Mouse (Mus musculus): Measurements from ENCODE around the gene Dip2b.

Dip2b gene

DNA sequence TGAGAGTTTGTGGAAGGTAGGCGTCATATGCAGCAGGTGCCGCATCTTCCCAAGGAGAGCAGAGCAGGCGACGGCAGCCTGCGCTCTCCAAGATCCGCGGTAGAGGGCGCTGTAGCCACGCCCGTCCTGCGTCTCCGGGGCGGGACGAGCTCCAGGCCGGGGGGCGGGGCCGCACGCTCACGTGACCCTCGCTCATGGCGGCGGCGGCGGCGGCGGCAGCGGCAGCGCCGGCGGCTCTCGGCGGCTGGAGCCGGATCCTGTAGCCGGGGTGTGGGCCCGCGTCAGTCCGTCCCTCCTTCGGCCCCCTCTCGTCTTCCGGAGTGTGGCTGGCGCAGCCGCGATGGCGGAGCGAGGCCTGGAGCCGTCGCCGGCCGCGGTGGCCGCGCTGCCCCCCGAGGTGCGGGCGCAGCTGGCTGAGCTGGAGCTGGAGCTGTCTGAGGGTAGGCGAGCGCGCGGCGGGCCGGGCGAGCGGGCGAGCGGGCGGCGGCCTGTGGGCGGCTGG lies at the start of gene Dip2b:
TSS of gene Dip2b (plus strand) at position 195 of the 502 bp plus-strand sequence.
- peak; percentile 96 for DNase-seq (ENCODE audit: low read depth)

DNA sequence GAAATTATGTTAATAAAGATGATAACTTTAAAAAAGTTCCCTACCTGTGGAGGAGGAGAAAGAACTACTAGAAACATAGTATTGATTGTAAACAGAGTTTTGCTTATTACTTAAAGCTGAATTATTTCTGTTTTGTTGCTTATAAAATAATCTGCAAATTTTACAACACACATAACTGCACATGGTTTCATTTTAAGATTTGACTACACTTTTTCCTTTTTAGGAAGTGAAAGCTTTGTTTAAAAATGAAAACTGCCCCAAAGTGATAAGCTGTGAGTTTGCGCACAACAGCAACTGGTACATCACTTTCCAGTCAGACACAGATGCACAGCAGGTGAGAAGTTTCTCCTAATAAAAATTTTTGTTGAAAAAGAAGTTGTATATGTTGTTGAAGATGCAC lies 45.4 kb upstream of the Dip2b start:
- DNase-seq (ENCODE audit: low read depth): no peak

DNA sequence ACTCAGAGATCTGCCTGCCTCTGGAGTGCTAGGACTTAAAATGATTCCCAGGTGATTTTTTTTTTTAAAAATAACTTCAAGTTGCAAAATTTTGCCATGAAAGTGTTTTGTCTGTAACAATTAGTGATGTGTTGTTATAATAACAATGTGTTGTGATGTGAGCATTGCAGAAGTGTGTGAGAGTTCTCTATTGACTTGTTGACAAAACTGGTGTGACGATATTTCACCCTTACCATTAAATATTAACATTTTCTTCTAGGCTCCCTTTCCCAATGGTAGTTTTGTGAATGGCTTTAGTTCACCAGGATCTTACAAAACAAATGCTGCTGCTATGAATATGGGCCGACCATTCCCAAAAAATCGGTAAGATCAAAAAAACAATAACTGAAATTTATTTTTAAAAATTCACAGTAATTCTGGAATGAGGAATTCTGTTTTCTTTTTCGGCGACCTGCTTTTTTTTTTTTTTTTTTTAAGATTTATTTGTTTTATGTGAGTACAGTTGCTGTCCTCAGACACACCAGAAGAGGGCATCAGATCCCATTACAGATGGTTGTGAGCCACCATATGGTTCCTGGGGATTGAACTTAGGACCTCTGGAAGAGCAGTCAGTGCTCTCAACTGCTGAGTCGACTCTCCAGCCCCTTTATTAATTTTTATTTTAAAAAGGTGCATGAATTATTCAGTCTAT lies 41.2 kb upstream of the Dip2b start:
- DNase-seq (ENCODE audit: low read depth): no peak

DNA sequence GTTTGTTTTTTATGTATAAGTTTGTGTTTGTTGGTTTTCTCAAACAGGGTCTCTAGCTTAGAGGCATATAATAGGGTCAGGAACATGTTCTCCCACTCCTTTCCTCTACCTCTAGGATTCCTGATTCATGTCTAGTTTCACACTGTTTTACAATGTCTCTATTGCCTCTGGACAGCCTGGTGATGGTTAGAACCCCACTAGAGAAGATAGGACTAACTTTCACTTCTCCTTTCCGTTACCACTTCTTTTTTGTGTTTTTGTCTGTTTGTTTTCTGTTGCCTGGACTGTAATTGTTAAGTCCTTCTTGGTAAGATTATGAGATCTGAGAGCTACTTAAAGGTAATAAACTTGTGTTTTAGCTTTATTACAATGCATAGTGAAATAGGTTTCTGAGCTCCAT lies 39.1 kb upstream of the Dip2b start:
- DNase-seq (ENCODE audit: low read depth): no peak

DNA sequence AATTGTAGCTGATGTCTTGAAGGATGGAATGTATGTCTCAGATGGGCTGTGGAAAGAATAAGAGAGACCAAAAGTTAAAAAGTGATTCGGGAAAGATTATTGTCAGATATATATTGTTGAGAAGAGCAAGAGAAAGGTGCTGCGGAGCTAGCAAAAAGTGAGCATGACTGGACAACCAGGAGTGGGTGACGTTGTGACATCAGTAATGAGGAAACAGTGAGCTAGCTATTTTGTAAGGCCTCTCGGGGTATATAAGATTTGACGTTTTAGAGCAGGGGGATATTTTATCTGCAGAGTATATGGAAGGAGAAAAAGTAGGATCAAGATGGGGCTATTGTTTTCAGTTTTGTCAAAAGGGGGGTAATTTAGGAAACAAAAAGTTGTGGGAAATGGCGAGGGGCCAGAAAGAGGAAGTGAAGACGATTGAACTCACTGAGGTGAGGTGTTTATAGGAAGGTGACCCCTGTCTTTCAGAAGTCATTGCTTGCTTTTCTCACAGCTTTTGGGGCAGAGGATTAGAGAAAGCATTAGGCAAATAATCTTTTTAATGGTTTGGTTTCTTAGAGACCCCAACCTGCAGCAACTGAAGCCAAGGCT lies 33.7 kb upstream of the Dip2b start:
- no peak for DNase-seq (ENCODE audit: low read depth)

DNA sequence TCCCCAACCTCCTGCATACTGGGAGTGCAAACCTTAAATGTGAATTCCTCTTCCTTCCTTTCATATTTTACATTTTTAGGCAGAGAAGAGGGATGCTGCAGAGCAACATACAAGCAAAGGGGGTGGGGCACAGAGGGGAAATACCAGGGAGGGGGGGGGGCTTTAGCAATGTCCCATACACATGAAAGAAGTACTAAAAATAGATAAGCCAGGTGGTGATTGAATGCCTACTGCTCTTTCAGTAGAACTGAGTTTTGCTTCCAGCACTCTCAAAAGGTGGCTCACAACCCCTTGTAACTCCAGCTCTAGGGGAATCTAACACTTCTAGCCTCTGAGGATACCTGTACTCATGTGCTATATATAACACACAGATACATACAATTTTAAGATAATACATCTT lies 32.3 kb upstream of the Dip2b start:
- no peak for DNase-seq (ENCODE audit: low read depth)

DNA sequence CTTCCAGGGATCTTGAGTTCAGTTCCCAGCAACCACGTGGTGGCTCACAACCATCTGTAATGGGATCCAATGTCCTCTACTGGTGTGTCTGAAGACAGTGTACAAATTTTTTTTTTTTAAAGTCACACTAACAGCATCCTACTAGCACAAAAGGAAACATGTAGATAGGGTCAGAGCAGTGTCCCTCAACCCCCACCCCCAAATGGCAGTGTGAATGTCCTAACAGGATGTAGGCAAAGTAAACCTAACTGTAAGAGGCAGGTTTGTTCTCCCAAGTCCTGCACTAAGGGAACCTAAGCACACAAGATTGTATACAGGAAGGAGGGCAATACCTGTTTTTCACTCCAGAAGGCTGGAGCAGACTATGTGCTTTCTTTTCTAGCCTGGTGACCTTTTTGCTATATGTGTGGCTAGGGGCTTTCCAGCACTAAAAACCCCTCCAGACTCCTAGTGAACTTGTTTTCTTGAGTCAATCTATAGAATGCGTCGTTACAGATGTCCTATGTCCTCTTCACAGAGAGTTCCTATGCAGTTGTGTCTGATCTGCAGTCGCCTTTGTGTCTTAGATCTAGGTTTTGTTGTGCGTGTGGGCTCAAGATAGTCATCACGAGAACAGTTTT lies 20.1 kb upstream of the Dip2b start:
- DNase-seq (ENCODE audit: low read depth): peak; percentile 78

DNA sequence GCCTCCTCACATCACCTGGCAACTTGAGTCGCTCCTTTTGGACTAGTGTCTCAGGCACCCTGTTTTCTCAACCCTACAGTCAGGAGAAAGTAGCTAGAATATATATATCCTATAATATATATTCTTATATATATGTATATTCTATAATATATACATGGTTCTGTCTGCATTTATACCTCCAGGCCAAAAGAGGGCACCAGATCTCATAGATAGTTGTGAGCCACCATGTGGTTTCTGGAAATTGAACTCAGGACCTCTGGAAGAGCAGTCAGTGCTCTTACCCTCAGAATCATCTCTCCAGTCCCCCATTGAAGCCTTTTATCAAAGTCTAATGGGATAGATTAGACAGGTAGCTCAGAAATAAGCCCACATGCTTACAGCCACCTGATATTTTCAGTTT lies 17.3 kb upstream of the Dip2b start:
- DNase-seq (ENCODE audit: low read depth): peak; percentile 16

DNA sequence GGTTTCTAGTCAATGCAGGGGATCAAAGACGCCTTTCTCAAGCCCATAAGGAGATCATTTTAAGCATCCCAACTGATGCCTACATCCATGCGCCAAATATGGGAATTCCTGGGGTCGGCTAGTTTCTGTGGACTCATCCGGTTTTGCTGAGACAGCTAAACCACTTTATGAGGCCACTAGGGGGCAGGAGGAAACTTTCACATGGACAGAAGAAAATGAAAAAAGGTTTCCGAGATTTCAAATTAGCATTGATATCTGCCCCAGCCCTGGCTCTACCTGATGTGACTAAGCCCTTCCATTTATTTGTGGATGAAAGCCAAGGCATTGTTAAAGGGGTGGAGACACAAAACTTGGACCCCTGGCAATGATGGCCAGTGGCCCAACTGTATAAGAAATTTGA lies 15.5 kb upstream of the Dip2b start:
- DNase-seq (ENCODE audit: low read depth): peak; percentile 69

DNA sequence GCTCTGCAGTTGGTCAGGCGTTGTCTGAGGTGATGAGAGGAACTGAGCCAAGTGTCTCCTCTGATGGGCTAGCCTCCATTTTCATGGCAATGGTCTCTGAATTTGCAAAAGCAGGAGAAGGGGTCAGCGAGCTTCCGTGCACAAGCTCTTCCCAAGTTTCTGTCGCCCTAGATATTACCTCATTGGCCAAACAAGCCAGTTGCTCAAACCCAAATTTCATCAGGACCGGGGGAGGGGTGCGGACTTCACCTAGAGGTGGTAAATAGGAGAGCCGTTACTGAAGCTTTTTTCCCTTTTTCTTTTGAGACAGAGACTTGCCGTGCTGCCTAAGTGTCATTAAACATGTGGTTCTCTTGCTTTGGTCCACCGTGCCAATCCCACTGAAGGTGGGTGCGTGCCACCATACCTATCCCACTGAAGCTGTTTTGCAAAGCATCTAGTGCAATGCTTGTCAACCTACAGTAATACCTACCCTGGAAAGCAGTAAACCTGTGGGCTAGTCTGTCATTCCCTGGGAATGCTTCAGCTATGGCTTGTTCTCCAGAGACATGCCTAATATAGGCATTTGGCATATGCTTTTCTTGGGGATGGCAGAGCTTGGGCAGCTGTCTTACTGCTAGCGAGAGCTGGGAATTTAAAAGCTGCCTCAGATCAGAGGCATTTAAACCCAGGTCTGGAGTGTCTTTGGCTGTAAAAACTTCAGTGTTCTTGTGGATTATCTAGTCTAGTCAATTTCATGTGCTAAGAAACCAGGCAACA lies 13.2 kb upstream of the Dip2b start:
- no peak for DNase-seq (ENCODE audit: low read depth)

DNA sequence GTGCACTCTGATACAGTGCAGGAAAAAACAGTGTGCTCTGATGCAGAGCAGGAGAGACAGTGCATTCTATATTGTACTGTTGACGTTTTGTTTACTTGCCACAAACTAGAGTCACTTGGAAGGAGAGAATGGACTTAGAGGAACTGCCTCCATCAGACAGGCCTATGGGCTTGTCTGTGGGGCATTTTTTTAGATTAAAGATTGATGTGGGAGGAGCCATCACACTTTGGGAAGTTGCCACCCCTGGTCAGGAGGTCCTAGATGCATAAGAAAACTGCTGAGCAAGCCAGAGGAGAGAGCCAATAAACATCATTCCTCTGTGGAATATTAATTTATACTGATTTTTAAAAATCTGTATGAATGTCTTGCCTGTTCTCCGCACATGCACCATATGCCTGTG lies 10.3 kb upstream of the Dip2b start:
- DNase-seq (ENCODE audit: low read depth): no peak

DNA sequence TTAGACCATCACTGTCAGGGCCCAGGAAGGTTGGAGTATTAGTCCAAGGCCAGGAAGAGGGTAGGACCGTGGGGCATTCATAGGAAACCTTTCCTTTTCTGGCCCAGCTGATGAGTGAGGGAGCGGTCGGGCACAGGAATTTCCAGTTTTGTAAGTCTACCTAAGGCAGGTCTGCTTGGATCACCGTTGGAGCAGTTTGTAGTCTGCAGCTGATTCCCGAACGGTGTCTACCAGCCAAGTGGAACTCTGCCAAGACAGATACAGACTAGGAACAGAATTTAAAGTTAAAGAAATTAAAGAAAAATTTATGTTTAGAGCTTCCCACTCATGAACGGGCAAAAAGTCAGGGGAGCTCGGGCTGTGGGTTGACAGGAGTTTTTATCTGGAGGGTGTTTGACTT lies 9.0 kb upstream of the Dip2b start:
- DNase-seq (ENCODE audit: low read depth): no peak

DNA sequence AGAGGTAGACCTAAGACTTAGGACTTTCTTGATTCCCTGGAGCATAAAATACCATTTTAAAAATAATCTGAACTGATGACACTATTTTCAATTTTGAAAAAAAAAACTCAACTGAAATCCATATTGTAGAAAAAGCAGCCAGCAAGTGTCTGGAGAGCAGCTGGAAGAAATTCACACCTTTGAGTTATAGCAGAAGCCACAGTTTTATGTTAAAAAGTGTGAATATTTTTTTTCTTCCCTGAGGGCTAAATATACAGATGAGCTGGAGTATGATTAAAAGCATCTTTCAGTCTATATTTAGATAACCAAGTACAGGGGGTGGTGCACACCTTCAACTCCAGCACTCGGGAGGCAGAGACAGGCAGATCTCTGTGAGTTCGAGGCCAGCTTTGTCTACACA lies 8.6 kb upstream of the Dip2b start:
- DNase-seq (ENCODE audit: low read depth): no peak

DNA sequence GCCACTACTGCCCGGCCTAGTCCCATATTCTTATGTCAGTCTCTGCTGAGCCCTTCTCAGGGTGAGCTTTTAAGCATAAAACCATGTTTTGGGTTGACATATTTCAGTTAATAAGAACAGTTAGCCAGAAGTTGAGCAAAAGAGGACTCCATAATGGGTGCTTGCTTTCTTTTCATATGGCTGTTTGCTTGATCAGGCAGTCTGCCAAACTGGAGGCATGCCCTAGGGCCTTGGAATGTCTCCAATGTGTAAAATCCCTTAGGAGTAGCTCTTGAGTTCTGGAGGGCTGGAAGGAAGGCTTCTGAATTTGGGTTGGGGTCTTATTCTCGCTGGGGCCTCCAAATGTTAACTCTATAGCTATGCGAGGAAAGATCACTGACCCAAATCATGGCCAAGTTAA lies 5.9 kb upstream of the Dip2b start:
- DNase-seq (ENCODE audit: low read depth): no peak

DNA sequence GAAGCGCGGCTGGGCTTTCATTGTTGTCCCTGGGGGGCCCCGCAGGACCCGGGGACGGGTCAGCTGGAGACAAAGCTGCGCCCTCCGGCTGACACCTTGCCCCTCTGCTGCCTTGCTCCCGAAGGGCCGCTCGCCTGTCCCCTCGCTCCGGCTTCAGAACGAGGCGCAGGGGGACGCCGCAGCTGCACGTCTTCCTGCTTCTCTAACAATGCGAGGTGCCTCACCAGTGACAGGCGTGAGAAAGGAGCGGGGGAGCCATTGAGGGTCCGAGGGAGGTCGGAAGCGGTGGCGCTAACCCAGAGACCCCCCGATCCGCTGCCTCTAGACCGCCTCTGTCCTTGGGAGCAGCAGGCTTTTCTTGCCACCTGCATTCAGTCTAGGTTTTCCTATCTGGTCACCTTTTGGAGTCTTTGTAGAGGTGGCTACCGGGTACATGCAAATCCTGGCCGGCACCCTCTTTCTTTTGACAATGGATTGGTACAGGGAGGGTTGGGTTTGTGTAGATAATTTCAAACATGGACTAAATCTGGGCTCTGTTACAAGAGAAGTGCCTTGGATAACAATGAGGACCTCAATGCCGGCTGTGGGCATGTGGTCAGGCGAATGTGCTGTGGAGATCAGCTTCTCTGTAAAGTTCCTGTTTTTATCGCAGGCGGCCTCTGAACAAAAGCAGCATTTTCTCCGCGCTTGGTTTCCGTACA lies 687 bp downstream of the Dip2b start:
- peak; percentile 73 for DNase-seq (ENCODE audit: low read depth)

DNA sequence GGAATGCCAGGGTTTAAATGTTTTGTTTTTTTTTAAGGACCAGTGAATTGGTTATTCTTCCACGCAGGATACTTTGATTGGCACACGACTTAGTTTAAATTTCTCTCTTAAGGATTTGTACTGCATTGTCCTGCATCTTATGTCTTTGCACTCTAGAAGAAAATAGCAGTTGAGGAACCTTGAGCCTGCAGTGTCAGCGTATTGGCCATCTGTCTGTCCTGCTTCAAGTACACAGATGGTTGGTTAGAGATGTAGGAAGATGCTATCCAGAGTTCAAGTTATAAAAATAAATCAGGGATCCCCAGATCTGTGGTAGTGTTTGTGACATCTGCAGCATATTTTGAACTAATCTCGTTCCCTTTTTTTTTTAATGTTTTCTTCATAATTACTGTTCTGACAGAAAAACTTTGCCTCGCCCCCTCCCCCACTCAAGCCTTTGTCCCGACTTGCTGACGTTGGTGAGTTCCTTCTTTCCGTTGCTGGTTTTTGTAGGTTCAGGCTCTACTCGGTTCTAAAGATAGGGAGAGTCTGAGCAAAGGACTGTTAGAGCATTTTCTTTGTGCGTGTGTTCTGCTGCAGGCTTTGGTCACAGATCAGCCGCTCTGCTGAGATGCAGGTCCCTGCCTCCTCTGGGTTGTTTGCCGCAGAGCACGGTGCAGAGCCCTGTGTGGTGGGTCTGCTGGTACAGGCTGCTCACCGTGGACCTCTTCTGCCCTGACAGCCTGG lies 2.2 kb downstream of the Dip2b start:
- DNase-seq (ENCODE audit: low read depth): peak; percentile 72

DNA sequence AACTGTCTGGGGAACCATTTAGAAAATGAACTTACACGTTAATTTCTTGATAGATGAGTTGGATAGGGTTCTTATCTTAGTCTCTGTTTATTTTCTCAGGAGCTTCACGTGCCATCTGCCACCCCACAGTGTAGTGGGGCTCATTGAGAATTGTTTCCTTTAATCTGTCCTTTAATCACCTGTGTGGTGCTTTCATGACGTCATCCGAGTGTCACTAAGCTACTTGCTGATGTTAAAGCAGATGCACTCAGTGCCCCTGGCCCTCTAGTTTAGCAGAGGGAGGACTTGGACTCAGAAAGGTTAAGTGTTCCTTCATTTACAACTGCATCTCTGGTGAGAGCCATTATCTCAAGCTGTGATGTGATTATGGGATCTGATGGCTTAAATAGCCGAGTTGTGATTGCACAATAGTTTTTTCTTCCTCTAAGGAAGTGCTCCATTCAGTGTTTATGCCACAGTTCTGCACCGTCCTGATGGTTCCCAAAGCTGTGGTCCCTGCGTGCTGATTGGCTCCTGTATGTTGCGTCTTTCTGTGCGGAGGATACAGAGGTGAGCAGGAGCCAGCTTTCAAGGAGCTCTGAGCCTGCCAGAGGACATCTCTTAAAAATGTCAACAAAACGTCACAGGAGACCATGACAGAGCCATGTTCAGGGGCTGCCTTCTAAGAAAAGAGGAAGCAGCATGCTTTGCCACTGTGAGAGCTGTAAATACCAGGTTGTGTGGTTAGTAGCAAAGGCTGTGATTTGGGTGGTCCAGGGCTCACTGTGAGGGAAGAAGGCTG lies 3.0 kb downstream of the Dip2b start:
- DNase-seq (ENCODE audit: low read depth): peak; percentile 87

DNA sequence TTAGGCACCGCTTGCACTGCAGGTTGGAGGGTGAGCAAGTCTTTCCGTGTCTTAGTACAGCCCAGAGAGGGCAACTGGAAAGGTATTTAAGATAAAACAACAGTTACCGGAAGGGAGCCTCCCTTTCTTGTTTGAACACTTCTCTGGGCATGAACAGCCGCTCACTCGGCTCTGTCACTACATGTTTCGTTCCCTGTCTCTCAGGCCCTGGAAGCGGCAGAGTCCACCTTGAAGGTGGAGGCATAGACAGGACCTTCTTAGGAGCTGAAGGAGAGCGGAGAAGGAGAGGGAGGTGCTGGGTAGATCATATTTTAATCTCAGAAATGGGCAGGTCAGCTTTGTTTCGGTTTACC lies 3.6 kb downstream of the Dip2b start:
- DNase-seq (ENCODE audit: low read depth): no peak

DNA sequence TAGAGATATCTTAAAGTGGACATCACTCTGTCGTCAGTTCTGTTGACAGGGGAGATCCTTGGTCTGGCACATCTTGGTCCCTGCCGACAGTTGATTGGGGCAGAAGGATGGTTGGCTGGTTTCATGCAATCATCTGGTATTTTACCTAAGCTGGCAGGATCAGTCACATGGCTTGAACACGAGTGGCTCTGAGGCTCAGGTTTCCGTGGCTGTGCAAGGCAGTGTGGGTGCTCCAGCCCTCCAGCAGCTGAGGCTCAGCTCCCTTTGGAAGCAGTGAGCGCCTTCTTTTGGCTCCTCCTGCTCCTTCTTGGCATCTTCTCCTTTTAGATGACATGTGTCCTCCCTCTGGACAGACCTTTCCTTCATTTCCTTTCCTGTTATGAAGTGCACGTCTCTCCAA lies 7.1 kb downstream of the Dip2b start:
- DNase-seq (ENCODE audit: low read depth): no peak

DNA sequence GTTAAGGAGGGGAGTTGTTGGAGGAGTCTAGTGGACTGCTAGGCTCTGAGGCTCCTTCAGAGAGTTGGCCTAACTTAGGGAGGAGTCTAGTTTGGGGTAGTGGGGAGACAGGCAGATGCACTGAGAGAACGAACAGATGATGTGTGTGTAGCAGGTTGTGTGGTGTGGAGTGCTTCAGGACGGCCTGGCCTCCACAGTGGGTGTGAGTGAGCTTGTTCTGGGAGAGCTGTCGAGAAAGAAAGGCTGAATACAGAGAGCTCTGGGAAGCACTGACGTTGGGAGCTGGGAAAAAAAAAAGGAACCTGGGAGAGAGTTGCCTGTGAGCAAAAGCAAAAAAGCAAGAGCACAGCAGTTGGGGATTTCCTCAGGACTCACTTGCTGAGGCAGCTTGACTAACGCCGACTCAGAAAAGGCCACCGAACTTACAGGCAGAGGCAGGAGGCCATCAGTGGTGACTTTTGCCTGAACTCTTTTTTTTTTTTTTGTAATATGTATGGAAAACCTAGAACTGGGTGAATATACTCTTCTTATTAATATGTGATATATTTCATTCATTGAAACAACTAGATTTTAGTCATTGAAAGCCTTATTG lies 11.1 kb downstream of the Dip2b start:
- peak; percentile 36 for DNase-seq (ENCODE audit: low read depth)

Measured in induced T-regulatory cell, adult 2 months (primary cell).